Mouse (Mus musculus): ENCODE measurements around the gene Ric8a.

Ric8a gene

GRCm38 (mm10) chr7:140894611-140895010 is 37.9 kb downstream of the Ric8a start:
- no peak for DNase-seq

GRCm38 (mm10) chr7:140897863-140898262 is 41.1 kb downstream of the Ric8a start:
- DNase-seq, result no peak

GRCm38 (mm10) chr7:140899121-140899520 is 42.4 kb downstream of the Ric8a start:
- DNase-seq, result no peak

- no peak for DNase-seq
Measured at GRCm38 (mm10) chr7:140900220-140900619, 43.5 kb downstream of the Ric8a start, which contains the start of gene Cox8b. TSS of gene Cox8b (minus strand) at chr7:140900446.

- DNase-seq, result no peak
Measured at GRCm38 (mm10) chr7:140902036-140902875, 45.5 kb downstream of the Ric8a start.

GRCm38 (mm10) chr7:140903212-140903611 is 46.5 kb downstream of the Ric8a start:
- peak; percentile 44 to 82 for DNase-seq

- DNase-seq, result no peak
Measured at GRCm38 (mm10) chr7:140905642-140906081, 48.9 kb downstream of the Ric8a start.

GRCm38 (mm10) chr7:140907131-140907530 is 50.4 kb downstream of the Ric8a start:
- no peak for DNase-seq

- DNase-seq, result no peak
Measured at GRCm38 (mm10) chr7:140907697-140908096, 50.9 kb downstream of the Ric8a start.

- DNase-seq, result no peak
Measured at GRCm38 (mm10) chr7:140908181-140908580, 51.4 kb downstream of the Ric8a start.

GRCm38 (mm10) chr7:140908634-140909107 is 51.9 kb downstream of the Ric8a start:
- peak; percentile 41 to 72 for DNase-seq

GRCm38 (mm10) chr7:140912293-140912692 is 55.5 kb downstream of the Ric8a start:
- DNase-seq, result no peak

GRCm38 (mm10) chr7:140912846-140913482 is 56.2 kb downstream of the Ric8a start:
- DNase-seq, result no peak
